ENCODE assay signal across 8 mouse cellular contexts in genomic region chr7:78881607-78882468, GRCm38 (mm10). TPM values are rescaled to one million over a fixed set of nuclear protein-coding genes. Genes with fewer than 3 reads are reported as not detected.
DNase-seq lines count a peak whose midpoint lies in the region; ATAC-seq lines count a peak whose summit lies in the region.

No protein-coding gene starts in this region.

- H3K4me2 ChIP-seq in kidney, embryonic 16.5 days (replicated peaks; ENCODE audit: low read depth, low read length) = peak overlapping the region; percentile 48
- H3K4me2 ChIP-seq in hindbrain, embryonic 14.5 days (replicated peaks) = peak overlapping the region; percentile 84
- peak overlapping the region; percentile 78 for H3K4me2 ChIP-seq in neural tube, embryonic 11.5 days (ENCODE audit: low read depth)

- peaks cover 54% of the 10 kb centered on the region for H3K27me3 ChIP-seq in kidney, embryonic 16.5 days (ENCODE audit: insufficient read depth, low read length)
- H3K27me3 ChIP-seq in hindbrain, embryonic 14.5 days (ENCODE audit: control insufficient read depth, insufficient read depth, low read length) = no peaks in the 10 kb centered on the region
- 0 out of 2 replicates have a peak, but pooled peaks cover 6% of the 10 kb centered on the region for H3K27me3 ChIP-seq in neural tube, embryonic 11.5 days (ENCODE audit: control insufficient read depth, insufficient read depth, low read length)

- H3K4me1 ChIP-seq in kidney, embryonic 16.5 days (ENCODE audit: insufficient read depth, low read length) = peaks cover 21% of the 10 kb centered on the region
- H3K4me1 ChIP-seq in hindbrain, embryonic 14.5 days (replicated peaks; ENCODE audit: control insufficient read depth, insufficient read depth, low read length) = peaks cover 45% of the 10 kb centered on the region
- H3K4me1 ChIP-seq in neural tube, embryonic 11.5 days (ENCODE audit: control insufficient read depth, insufficient read depth, low read length) = peaks cover 24% of the 10 kb centered on the region

- ATAC-seq in kidney, embryonic 16.5 days (ENCODE audit: low FRiP score, low TSS enrichment) = no peak
- no peak for ATAC-seq in hindbrain, embryonic 14.5 days (ENCODE audit: low FRiP score)
- no peak for ATAC-seq in neural tube, embryonic 11.5 days (ENCODE audit: insufficient read depth, low FRiP score, low TSS enrichment)
- ATAC-seq in erythroid progenitor cell, adult 5-6 weeks (replicated peaks; ENCODE audit: low FRiP score, poor library complexity, severe bottlenecking) = no peak

- no peak for DNase-seq in kidney, postnatal 14 days
- DNase-seq in embryo, embryonic 9.5 days (ENCODE audit: extremely low spot score) = peak; percentile 42
- DNase-seq in hindbrain, embryonic 14.5 days (ENCODE audit: low spot score) = no peak
- peak; percentile 35 for DNase-seq in neural tube, embryonic 11.5 days (ENCODE audit: low spot score)
- no peak for DNase-seq in left cerebral cortex, adult 11 months (ENCODE audit: low spot score)
- no peak for DNase-seq in kidney, adult 18-20 months

- H3K9ac ChIP-seq in kidney, embryonic 16.5 days (replicated peaks; ENCODE audit: low read length) = no peak overlapping the region
- H3K9ac ChIP-seq in hindbrain, embryonic 14.5 days = peak overlapping the region; percentile 77
- H3K9ac ChIP-seq in neural tube, embryonic 11.5 days (ENCODE audit: low read length) = no peak overlapping the region; the same call in 1 of the 2 replicates

- WGBS in kidney, embryonic 16.5 days = 14% methylated on average over 15 of the region's 16 CpGs
- 4% methylated on average over 15 of the region's 16 CpGs for whole genome bisulfite sequencing in hindbrain, embryonic 14.5 days
- 8% methylated on average over 16 of the region's 16 CpGs for WGBS in neural tube, embryonic 11.5 days

- no peaks in the 10 kb centered on the region for H3K9me3 ChIP-seq in kidney, embryonic 16.5 days (ENCODE audit: low read length)
- H3K9me3 ChIP-seq in hindbrain, embryonic 14.5 days (ENCODE audit: control insufficient read depth, low read length) = no peaks in the 10 kb centered on the region
- H3K9me3 ChIP-seq in neural tube, embryonic 11.5 days (ENCODE audit: control insufficient read depth, low read length) = no peaks in the 10 kb centered on the region

- H3K4me3 ChIP-seq in kidney, embryonic 16.5 days (ENCODE audit: low read length) = peak overlapping the region; percentile 32
- peak overlapping the region; percentile 65 for H3K4me3 ChIP-seq in hindbrain, embryonic 14.5 days (replicated peaks; ENCODE audit: low read length)
- H3K4me3 ChIP-seq in neural tube, embryonic 11.5 days (ENCODE audit: low read depth, low read length) = peak overlapping the region; percentile 46

- H3K36me3 ChIP-seq in kidney, embryonic 16.5 days (ENCODE audit: insufficient read depth, low read length) = no peaks in the 10 kb centered on the region
- H3K36me3 ChIP-seq in hindbrain, embryonic 14.5 days (replicated peaks; ENCODE audit: control insufficient read depth, insufficient read depth) = no peaks in the 10 kb centered on the region
- no peaks in the 10 kb centered on the region for H3K36me3 ChIP-seq in neural tube, embryonic 11.5 days (ENCODE audit: control insufficient read depth, insufficient read depth, low read length)

- H3K27ac ChIP-seq in kidney, embryonic 16.5 days (ENCODE audit: low read length) = no peak overlapping the region
- peak overlapping the region; percentile 91 for H3K27ac ChIP-seq in hindbrain, embryonic 14.5 days
- H3K27ac ChIP-seq in neural tube, embryonic 11.5 days (ENCODE audit: low read depth, low read length) = no peak overlapping the region; the same call in 1 of the 2 replicates

RNA-seq across cellular contexts. Expression of gene Aen, which starts 13.8 kb away (rescaled TPM):
- 46.8 and 48.0 TPM in 2 replicates for polyA plus RNA-seq in kidney, embryonic 16.5 days (2015; fragmentation: Nextera tagmentation; extraction: Ambion mirVana)
- polyA plus RNA-seq in hindbrain, embryonic 14.5 days (2014; fragmentation: Nextera tagmentation; extraction: Ambion mirVana) = 42.0 and 44.1 TPM in 2 replicates
- 49.1 and 52.5 TPM in 2 replicates for polyA plus RNA-seq in neural tube, embryonic 11.5 days (2014; fragmentation: Nextera tagmentation; extraction: Ambion mirVana)
- 5.9 and 6.5 TPM in 2 replicates for total RNA-seq in erythroid progenitor cell, adult 5-6 weeks (2015; ENCODE audit: low replicate concordance)
- total RNA-seq in erythroid progenitor cell, adult 5-6 weeks (2017; ENCODE audit: low replicate concordance) = 5.1 and 9.4 TPM in 2 replicates

RNA-seq across cellular contexts. Expression of gene Isg20, which starts 31.4 kb away (rescaled TPM):
- polyA plus RNA-seq in kidney, embryonic 16.5 days (2015; fragmentation: Nextera tagmentation; extraction: Ambion mirVana) = 3.0 TPM in 2 replicates
- 0.55 and 1.2 TPM in 2 replicates for polyA plus RNA-seq in hindbrain, embryonic 14.5 days (2014; fragmentation: Nextera tagmentation; extraction: Ambion mirVana)
- 0.45 and 0.49 TPM in 2 replicates for polyA plus RNA-seq in neural tube, embryonic 11.5 days (2014; fragmentation: Nextera tagmentation; extraction: Ambion mirVana)
- 649 and 766 TPM in 2 replicates for total RNA-seq in erythroid progenitor cell, adult 5-6 weeks (2015; ENCODE audit: low replicate concordance)
- 322 and 333 TPM in 2 replicates for total RNA-seq in erythroid progenitor cell, adult 5-6 weeks (2017; ENCODE audit: low replicate concordance)

RNA-seq across cellular contexts. Expression of gene Det1, which starts 34.8 kb away (rescaled TPM):
- 19.1 and 19.6 TPM in 2 replicates for polyA plus RNA-seq in kidney, embryonic 16.5 days (2015; fragmentation: Nextera tagmentation; extraction: Ambion mirVana)
- polyA plus RNA-seq in hindbrain, embryonic 14.5 days (2014; fragmentation: Nextera tagmentation; extraction: Ambion mirVana) = 12.7 and 13.5 TPM in 2 replicates
- polyA plus RNA-seq in neural tube, embryonic 11.5 days (2014; fragmentation: Nextera tagmentation; extraction: Ambion mirVana) = 22.0 and 22.2 TPM in 2 replicates
- 8.0 and 8.6 TPM in 2 replicates for total RNA-seq in erythroid progenitor cell, adult 5-6 weeks (2015; ENCODE audit: low replicate concordance)
- total RNA-seq in erythroid progenitor cell, adult 5-6 weeks (2017; ENCODE audit: low replicate concordance) = 3.1 and 3.7 TPM in 2 replicates

Comparison
In these comparisons a context has a peak if more than half of its experiments do, and no peak if none do; other contexts are left out.
1. DNase-seq: peak in embryo, embryonic 9.5 days (single experiment) and neural tube, embryonic 11.5 days (single experiment); none in kidney, postnatal 14 days (single experiment), hindbrain, embryonic 14.5 days (single experiment), left cerebral cortex, adult 11 months (single experiment) and kidney, adult 18-20 months (single experiment).
2. Peak in every context shown above with its lines, with median percentiles within 50 percentile points of each other: H3K4me2 ChIP-seq and H3K4me3 ChIP-seq.